Mouse (Mus musculus) yolk sac, embryonic 10.5 days (tissue): ENCODE data around the gene Agr2.
A peak's percentile ranks its signal among the peaks of the same experiment; 100 is the strongest.

Experiments
- DNase-seq: peaks from one replicate; pipeline ENCODE4 v3.0.0-alpha.2; 2017; ENCODE audit warnings: low spot score

The Agr2 gene

GRCm38 (mm10) chr12:36027171-36027570, 34.5 kb downstream of the Agr2 start:
- DNase-seq: no peak

GRCm38 (mm10) chr12:36028968-36029645, 36.4 kb downstream of the Agr2 start:
- no peak for DNase-seq

- no peak for DNase-seq
These were observed 37.0 kb downstream of the Agr2 start for GRCm38 (mm10) chr12:36029687-36030086.

DNA sequence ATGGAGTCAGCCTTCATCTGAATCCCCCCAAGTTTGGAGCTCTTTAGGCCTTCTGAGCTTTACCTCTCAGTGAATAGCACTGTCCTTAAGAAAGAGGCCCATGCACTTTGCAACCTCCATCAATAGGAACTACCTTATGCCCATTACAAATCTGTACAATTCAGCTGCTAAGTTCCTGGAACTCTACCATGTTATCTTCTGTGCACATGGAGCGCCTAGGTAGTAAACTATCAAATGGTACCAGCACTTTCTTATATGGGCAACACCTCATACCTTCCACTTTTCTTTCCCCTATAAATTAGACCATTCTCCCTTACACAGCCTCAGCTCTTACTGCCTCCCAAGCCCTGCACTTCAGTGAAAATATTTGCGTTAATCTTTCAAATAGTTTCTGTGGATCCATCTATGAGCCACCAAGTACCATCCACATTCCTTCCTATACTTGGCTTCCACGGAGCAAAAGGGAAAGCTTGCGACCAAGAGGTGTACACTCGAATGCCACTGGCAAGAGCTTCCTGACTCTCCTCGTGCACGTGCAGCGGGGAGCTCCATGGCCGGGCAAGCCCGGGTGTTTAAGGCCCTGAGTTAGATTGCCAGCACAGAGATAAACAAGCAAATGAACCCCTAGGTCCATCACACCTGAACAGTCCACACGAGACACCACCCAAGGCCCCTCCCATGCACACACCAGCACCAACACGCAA, 38.1 kb downstream of the Agr2 start:
- DNase-seq: no peak

- DNase-seq: no peak
These were observed 39.7 kb downstream of the Agr2 start for GRCm38 (mm10) chr12:36032419-36032818.

- DNase-seq: no peak
These were observed 42.8 kb downstream of the Agr2 start for GRCm38 (mm10) chr12:36035501-36035900.

GRCm38 (mm10) chr12:36036121-36036520, 43.4 kb downstream of the Agr2 start:
- DNase-seq: no peak

GRCm38 (mm10) chr12:36036776-36037175, 44.1 kb downstream of the Agr2 start:
- DNase-seq: peak; percentile 67

GRCm38 (mm10) chr12:36039541-36040084, 46.9 kb downstream of the Agr2 start:
- DNase-seq: no peak

DNA sequence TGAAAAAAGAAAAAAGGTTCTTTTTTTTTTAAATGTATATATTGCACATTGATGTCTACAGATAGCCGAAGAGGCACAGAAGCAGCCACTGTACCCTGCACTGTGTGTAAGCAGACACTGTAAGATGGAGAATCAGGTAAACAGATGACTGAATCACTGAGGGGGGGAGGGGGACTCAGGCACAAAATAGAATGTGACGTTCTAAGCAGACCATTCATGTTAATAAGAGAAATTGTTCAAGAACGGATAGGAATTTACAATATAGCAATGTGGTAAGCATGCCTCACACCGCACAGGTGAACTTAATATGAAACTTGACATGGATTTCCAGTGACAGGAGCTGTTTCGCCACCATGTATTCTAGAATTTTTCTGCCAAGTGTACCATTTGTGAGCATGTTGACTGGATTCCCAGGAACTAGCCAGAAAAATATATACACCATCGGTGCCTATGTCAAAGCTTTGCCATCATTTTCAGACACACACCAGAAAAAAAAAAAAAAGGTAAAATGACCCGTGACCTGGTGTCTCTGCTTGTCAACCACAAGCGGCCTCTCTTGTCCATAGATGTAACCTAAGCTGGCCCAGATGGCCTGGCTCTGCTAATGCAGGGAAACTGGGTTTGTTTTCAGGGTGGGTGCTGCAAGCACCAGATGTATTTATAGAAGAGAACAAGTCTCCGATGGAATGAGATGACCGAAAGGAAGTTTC, 48.0 kb downstream of the Agr2 start:
- DNase-seq: no peak

DNA sequence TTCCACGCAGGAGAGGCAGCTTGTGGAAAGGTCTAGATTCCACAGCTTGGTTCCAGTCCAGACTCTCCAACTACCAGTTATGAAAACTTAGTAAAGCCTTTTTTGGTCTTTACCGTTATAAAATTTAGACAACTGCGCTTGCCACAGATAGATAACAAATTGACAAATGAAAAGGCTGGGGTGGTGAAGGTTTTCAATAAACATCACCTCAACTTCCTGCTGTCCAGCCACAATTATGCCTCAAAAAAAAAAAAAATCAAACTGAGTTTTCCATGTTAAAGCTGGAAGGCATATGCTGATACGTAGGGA, 48.5 kb downstream of the Agr2 start:
- no peak for DNase-seq

DNA sequence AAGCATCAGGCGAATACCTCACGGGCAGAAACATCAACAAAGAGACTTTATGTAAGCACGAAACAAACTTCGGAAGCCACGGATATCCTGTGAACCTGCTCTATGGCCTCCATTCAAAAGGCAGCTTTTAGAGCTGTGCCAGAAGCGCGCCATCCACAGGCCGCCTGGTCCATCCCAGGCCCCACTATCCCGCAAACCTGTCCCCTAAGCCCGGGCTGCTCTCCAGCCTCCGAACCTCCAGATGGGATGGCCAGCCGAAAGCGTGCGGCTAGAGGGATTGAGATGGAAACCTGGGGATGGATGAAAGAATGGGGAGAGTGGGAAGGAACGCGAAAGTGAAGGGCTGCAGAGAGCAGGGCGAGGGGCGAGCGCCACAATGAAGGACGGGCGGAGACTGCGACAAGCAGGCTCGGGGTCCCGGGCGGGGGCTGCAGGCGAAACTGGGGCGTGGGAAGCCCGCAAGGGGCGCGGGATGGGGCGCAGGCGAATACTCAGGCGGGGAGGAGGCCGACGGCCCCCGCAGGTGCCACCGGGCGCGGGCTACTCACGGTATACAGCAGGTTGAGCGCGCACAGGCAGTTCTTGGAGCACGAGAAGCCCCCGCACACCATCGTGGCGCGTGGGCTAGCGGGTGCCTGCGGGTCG, 49.1 kb downstream of the Agr2 start:
- no peak for DNase-seq

DNA sequence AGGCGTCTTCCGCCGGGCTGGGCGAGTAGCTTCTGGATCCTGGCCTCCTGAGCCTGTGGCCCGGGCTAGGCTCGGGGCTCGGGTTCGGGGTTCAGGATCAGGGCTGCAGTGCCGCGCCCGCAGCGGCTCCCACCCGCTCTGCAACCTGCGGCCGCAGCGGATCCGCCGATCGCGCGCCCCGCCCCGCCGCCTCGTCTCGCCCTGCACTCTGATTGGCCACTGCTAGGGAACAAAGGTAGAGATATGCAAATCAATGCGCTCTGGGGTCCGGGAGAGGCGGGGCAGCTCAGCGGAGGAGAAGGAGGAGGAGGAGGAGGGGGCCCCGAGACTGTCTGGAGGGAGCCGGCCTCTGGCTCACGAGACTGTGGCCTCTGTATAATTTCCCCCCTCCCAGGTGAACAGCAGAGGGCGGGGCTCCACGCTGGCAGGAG, 49.7 kb downstream of the Agr2 start, which contains the start of gene Tspan13:
Gene Tspan13 (minus strand): TSS at position 153 of the 431 bp plus-strand sequence.
- peak; percentile 97 for DNase-seq

DNA sequence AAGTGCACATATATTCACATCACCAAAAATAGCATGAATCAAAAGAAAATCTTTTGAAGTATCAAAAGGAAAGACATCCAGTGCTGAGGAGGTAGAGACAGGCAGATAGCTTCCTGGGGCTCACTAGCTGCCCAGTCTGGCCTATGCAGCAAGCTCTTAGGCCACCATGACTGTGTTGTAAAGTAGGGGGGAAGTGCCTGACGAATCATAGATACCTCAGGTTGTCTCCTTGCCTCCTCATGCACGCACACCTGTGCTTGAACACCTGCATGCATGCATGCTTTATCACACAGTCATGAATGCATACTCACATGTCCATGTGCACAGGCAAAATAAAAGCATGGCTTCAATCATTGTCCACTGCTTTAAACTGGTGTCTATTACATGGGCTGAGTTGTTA, 52.0 kb downstream of the Agr2 start:
- no peak for DNase-seq

DNA sequence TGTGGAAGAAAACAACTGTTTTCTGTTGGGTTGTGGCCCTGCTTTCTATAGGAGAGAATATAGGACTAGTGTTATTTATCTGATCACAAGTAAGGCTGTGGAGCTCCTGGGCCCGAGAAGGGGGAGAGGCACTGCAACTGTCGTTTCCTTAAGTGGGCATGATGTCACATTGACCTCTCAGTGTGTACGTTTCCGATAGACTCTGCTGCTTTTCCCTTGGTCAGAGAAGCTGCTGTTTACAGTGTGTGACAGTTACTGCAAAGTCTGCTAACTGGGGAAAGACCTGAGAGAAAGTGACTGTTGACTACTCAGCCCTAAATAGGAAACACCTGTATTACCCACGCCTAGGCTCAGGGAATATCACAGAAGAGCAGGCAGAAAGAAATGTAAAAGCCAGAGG, 53.5 kb downstream of the Agr2 start:
- DNase-seq: no peak

DNA sequence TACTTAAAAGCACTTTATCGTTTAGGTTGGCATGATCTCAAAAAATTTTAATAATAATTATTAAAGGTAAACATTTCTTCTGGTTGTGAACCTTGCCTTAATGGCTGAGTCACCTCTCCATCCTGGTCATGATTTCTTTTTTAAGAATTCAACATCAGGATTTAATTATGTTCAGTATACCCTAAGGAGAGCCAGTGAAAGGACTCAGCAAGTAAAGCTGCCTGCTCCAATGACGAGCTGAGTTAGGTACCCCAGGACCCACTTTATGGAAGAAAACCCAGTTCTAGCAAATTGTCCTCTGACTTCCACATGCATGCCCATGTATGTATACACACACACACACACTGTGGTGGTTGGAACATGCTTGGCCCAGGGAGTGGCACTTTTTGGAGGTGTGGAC, 54.9 kb downstream of the Agr2 start:
- DNase-seq: no peak

GRCm38 (mm10) chr12:36050276-36050675, 57.6 kb downstream of the Agr2 start:
- DNase-seq: no peak
